Mouse (Mus musculus): ENCODE data around the gene Timm29. TPM values are rescaled to one million over a fixed set of nuclear protein-coding genes. Genes with fewer than 3 reads are reported as not detected.

The Timm29 gene
- polyA plus RNA-seq, 1 experiment from 2014 or later: 14.1 TPM

GRCm38 (mm10) chr9:21639031-21639430 is 46.5 kb downstream of the Timm29 start:
- ATAC-seq (ENCODE audit: low read depth): no peak
- WGBS (ENCODE audit: insufficient replicate concordance): 92% methylated on average over 11 of the region's 11 CpGs
- Histone ChIP-seq H3K4me2 (ENCODE audit: low read depth, low read length) (no peak overlapping the region), H3K9me3 (replicated peaks; ENCODE audit: control insufficient read depth, low read length) (no peaks in the 10 kb centered on the region), H3K4me1 (ENCODE audit: control insufficient read depth, low read depth, low read length) (no peaks in the 10 kb centered on the region), H3K27me3 (ENCODE audit: control insufficient read depth, insufficient read depth, low read depth, low read length) (no peaks in the 10 kb centered on the region), H3K9ac (ENCODE audit: low read depth, low read length) (no peak overlapping the region), H3K4me3 (ENCODE audit: low read depth, low read length) (no peak overlapping the region), H3K36me3 (ENCODE audit: control insufficient read depth, insufficient read depth) (peaks cover 69% of the 10 kb centered on the region), H3K27ac (ENCODE audit: low read length) (no peak overlapping the region)

MicroRNAs within 50 kb of the gene (microRNA counts, 519-probe panel; counts per million panel counts)
- microRNA mmu-miR-1946b: 1,006 counts per million, percentile 5 among the panel's probes with 10 or more counts

Small RNA genes lying within 50 kb of the gene (microRNA-seq; reads per million reads assigned to microRNA genes)
- gene Mir1946b: not detected

Other genes with a start within 250 kb of the Timm29 start
- 34.9 and 37.2 TPM in 2 replicates for gene Ilf3, start 224.9 kb upstream of the Timm29 start, polyA plus RNA-seq (2015; fragmentation: Nextera tagmentation; extraction: Ambion mirVana)
- 14.6 and 15.8 TPM in 2 replicates for gene Qtrt1, start 180.9 kb upstream of the Timm29 start, polyA plus RNA-seq (2015; fragmentation: Nextera tagmentation; extraction: Ambion mirVana)
- gene Dnm2, start 167.8 kb upstream of the Timm29 start, polyA plus RNA-seq (2015; fragmentation: Nextera tagmentation; extraction: Ambion mirVana): 50.0 and 50.4 TPM in 2 replicates
- 27.3 and 29.8 TPM in 2 replicates for gene Tmed1, start 82.5 kb upstream of the Timm29 start, polyA plus RNA-seq (2015; fragmentation: Nextera tagmentation; extraction: Ambion mirVana)
- 9.6 and 11.3 TPM in 2 replicates for gene AB124611, start 66.5 kb upstream of the Timm29 start, polyA plus RNA-seq (2015; fragmentation: Nextera tagmentation; extraction: Ambion mirVana)
- 7.0 and 9.3 TPM in 2 replicates for gene Carm1, start 45.8 kb upstream of the Timm29 start, polyA plus RNA-seq (2015; fragmentation: Nextera tagmentation; extraction: Ambion mirVana)
- 11.5 and 12.5 TPM in 2 replicates for gene Yipf2, start 106 bp downstream of the Timm29 start, polyA plus RNA-seq (2015; fragmentation: Nextera tagmentation; extraction: Ambion mirVana)
- 20.2 and 23.4 TPM in 2 replicates for gene Smarca4, start 23.4 kb downstream of the Timm29 start, polyA plus RNA-seq (2015; fragmentation: Nextera tagmentation; extraction: Ambion mirVana)
- gene Ldlr, start 130.8 kb downstream of the Timm29 start, polyA plus RNA-seq (2015; fragmentation: Nextera tagmentation; extraction: Ambion mirVana): 23.9 and 29.3 TPM in 2 replicates
- 68.0 and 75.7 TPM in 2 replicates for gene Spc24, start 167.6 kb downstream of the Timm29 start, polyA plus RNA-seq (2015; fragmentation: Nextera tagmentation; extraction: Ambion mirVana)
- gene Kank2, start 206.0 kb downstream of the Timm29 start, polyA plus RNA-seq (2015; fragmentation: Nextera tagmentation; extraction: Ambion mirVana): 3.8 and 5.0 TPM in 2 replicates
- gene Angptl8, start 242.8 kb downstream of the Timm29 start, polyA plus RNA-seq (2015; fragmentation: Nextera tagmentation; extraction: Ambion mirVana): 51.1 and 55.7 TPM in 2 replicates

Measured in liver, embryonic 16.5 days (tissue).